Mouse (Mus musculus) layer of hippocampus, postnatal 14 days (tissue): Measurements from ENCODE around the gene Nop14. TPM values are rescaled to one million over a fixed set of nuclear protein-coding genes. Genes with fewer than 3 reads are reported as not detected.
A peak's percentile ranks its signal among the peaks of the same experiment; 100 is the strongest.
"Not testable (repeated sequence)": the region's sequence is repeated elsewhere in the genome, so short reads cannot be mapped to it uniquely, and the experiment has no call there.

Experiments used
- DNase-seq, 2 experiments: peaks; one replicate each; pipeline ENCODE4 v3.0.0; 2021 to 2022; ENCODE audit warnings: low spot score in 2 of 2, mixed read lengths in 1 of 2
- total RNA-seq, 2 experiments: library from RNA; stranded (reverse); gene quantifications; 2 replicates each; pipeline ENCODE4 v1.2.3; 2021

The Nop14 gene
- total RNA-seq, 2 experiments from 2014 or later: 13.8 to 15.4 TPM

GRCm38 (mm10) chr5:34633641-34634040 is 26.3 kb downstream of the Nop14 start:
- no peak for DNase-seq

- no peak for DNase-seq
Observed at GRCm38 (mm10) chr5:34632996-34633395, 27.0 kb downstream of the Nop14 start.

DNA sequence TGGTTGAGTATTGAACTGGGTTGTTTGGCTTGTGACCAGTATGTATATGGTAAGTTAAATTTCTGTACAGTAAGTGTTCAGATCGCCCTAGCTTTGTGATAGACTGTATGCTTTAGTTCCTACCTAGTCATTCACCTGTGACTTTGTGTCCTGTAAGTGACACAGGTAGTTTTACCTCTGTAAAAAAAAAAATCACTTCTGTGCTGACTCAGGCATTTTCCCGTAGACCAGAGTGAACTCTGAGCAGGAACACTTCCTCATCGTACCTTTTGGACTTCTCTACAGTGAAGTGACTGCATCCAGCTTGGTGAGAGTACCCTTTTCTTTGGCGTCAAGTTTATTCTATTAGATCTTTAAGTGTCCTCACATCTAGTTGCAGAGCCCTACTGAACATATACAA is 50.0 kb downstream of the Nop14 start:
- no peak for DNase-seq

GRCm38 (mm10) chr5:34608226-34608625 is 51.7 kb downstream of the Nop14 start:
- DNase-seq: no peak

GRCm38 (mm10) chr5:34607100-34607880 is 52.7 kb downstream of the Nop14 start:
- DNase-seq: peak in 1 of 2 experiments; percentile 22

DNA sequence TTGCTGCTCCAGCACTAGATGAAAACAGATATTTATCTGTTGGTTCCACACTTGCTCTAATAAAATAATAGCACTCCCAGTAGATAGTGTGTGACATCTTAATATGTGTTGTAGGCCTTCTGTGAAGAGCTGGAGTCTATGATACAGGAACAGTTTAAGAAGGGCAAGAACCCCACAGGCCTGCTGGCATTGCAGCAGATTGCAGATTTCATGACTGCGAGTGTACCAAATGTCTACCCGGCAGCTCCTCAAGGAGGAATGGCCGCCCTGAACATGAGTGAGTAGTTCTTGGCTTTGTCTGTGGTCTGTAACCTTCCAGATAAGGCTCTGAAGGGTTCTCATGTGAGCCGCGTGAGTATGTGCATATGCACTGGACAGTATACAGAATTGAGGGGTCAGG is 55.4 kb downstream of the Nop14 start:
- DNase-seq: no peak

DNA sequence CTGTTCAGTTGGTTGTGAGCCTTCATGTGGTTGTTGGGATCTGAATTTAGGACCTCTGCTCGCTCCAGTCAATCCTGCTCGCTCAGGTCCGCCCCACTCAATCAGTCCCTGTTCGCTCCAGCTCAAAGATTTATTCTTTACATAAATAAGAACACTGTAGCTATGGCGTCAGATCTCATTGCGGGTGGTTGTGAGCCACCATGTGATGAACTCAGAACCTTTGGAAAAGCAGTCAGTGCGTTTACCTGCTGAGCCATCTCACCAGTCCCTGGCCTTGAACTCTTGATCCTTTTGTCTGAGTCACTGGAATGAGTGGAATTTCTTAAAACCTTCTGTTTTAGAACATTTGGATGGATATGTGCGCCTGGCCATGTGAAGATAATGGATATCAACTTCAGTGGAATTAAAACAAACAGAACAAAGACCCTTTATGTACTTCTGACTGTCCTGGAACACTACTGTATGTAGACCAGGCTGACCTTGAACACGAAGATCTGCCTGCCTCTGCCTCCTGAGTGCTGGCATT is 66.7 kb downstream of the Nop14 start:
- no peak for DNase-seq

- DNase-seq: no peak
Observed at GRCm38 (mm10) chr5:34592666-34593065, 67.3 kb downstream of the Nop14 start.

DNA sequence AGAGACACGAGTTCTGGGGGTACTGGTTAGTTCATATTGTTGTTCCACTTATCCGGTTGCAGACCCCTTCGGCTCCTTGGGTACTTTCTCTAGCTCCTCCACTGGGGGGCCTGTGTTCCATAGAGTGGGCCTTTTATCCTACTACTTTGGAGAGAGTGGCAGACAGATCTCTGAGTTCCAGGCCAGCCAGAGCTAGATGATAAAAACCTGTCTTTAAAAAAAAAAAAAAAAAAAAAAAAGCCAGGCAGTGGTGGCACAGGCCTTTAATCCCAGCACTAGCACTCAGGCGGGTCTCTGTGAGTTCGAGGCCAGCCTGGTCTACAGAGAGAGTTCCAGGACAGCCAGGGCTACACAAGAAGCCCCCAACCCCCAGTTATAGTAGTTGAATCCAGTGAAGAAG is 67.7 kb downstream of the Nop14 start:
- not testable (repeated sequence) for DNase-seq

- DNase-seq: peak in 1 of 2 experiments; percentile 35
Observed at GRCm38 (mm10) chr5:34591388-34592004, 68.5 kb downstream of the Nop14 start.

GRCm38 (mm10) chr5:34590702-34591101 is 69.2 kb downstream of the Nop14 start:
- no peak for DNase-seq

- no peak for DNase-seq
Observed at GRCm38 (mm10) chr5:34590059-34590458, 69.9 kb downstream of the Nop14 start.

Other genes starting within 250 kb of the Nop14 start
- 10 to 100 TPM; 15.2 to 19.1 TPM for gene Tnip2, start 146.2 kb downstream of the Nop14 start, total RNA-seq
- 1 to 10 TPM; 6.0 to 6.8 TPM for gene Sh3bp2, start 134.3 kb downstream of the Nop14 start, total RNA-seq
- gene Add1, start 86.5 kb downstream of the Nop14 start, total RNA-seq: 100 to 1,000 TPM; 376 to 400 TPM
- 10 to 100 TPM; 38.0 to 41.7 TPM for gene Mfsd10, start 22.9 kb downstream of the Nop14 start, total RNA-seq
- gene Grk4, start 231 bp upstream of the Nop14 start, total RNA-seq: 1 to 10 TPM; 5.3 to 6.5 TPM
- 10 to 100 TPM; 78.0 to 81.2 TPM for gene Htt, start 101.6 kb upstream of the Nop14 start, total RNA-seq
- gene Msantd1, start 247.9 kb upstream of the Nop14 start, total RNA-seq: 1 to 10 TPM; 8.5 to 9.4 TPM